Mouse (Mus musculus): ENCODE results near the gene Setx.
"Not testable (repeated sequence)": the region's sequence is repeated elsewhere in the genome, so short reads cannot be mapped to it uniquely, and the experiment has no call there.

Setx gene

GRCm38 (mm10) chr2:29123907-29124569 lies at the start of gene Setx:
Setx (plus strand) TSS chr2:29124181.
- DNase-seq (ENCODE audit: low spot score in 2 of 2) = no peak

- DNase-seq (ENCODE audit: low spot score in 2 of 2) = no peak
Measured at GRCm38 (mm10) chr2:29074676-29075075, 49.3 kb upstream of the Setx start.

- DNase-seq (ENCODE audit: low spot score in 2 of 2) = no peak
Measured at GRCm38 (mm10) chr2:29075331-29076070, 48.5 kb upstream of the Setx start.

GRCm38 (mm10) chr2:29076226-29076625 lies 47.8 kb upstream of the Setx start:
- no peak for DNase-seq (ENCODE audit: low spot score in 2 of 2)

- no peak for DNase-seq (ENCODE audit: low spot score in 2 of 2)
Measured at GRCm38 (mm10) chr2:29081965-29082364, 42.0 kb upstream of the Setx start.

GRCm38 (mm10) chr2:29086026-29086425 lies 38.0 kb upstream of the Setx start:
- DNase-seq (ENCODE audit: low spot score in 2 of 2) = no peak

GRCm38 (mm10) chr2:29089276-29089675 lies 34.7 kb upstream of the Setx start:
- DNase-seq (ENCODE audit: low spot score in 2 of 2) = not testable (repeated sequence)

GRCm38 (mm10) chr2:29095674-29096073 lies 28.3 kb upstream of the Setx start:
- no peak for DNase-seq (ENCODE audit: low spot score in 2 of 2)

- no peak for DNase-seq (ENCODE audit: low spot score in 2 of 2)
Measured at GRCm38 (mm10) chr2:29096751-29097150, 27.2 kb upstream of the Setx start.

- DNase-seq (ENCODE audit: low spot score in 2 of 2) = no peak
Measured at GRCm38 (mm10) chr2:29097465-29097864, 26.5 kb upstream of the Setx start.

- not testable (repeated sequence) for DNase-seq (ENCODE audit: low spot score in 2 of 2)
Measured at GRCm38 (mm10) chr2:29097955-29098354, 26.0 kb upstream of the Setx start.

- no peak for DNase-seq (ENCODE audit: low spot score in 2 of 2)
Measured at GRCm38 (mm10) chr2:29098786-29099185, 25.2 kb upstream of the Setx start.

GRCm38 (mm10) chr2:29099646-29100045 lies 24.3 kb upstream of the Setx start:
- no peak for DNase-seq (ENCODE audit: low spot score in 2 of 2)

GRCm38 (mm10) chr2:29100822-29101534 lies 23.0 kb upstream of the Setx start:
- DNase-seq (ENCODE audit: low spot score in 2 of 2) = no peak

- DNase-seq (ENCODE audit: low spot score in 2 of 2) = not testable (repeated sequence)
Measured at GRCm38 (mm10) chr2:29102416-29103377, 21.3 kb upstream of the Setx start.

GRCm38 (mm10) chr2:29120969-29121368 lies 3.0 kb upstream of the Setx start:
- DNase-seq (ENCODE audit: low spot score in 2 of 2) = no peak

- DNase-seq (ENCODE audit: low spot score in 2 of 2) = no peak
Measured at GRCm38 (mm10) chr2:29122446-29122845, 1.5 kb upstream of the Setx start.

- no peak for DNase-seq (ENCODE audit: low spot score in 2 of 2)
Measured at GRCm38 (mm10) chr2:29124571-29124935, 572 bp downstream of the Setx start.

GRCm38 (mm10) chr2:29124936-29125701 lies 1.1 kb downstream of the Setx start:
- DNase-seq (ENCODE audit: low spot score in 2 of 2) = peak; percentile 98

GRCm38 (mm10) chr2:29130118-29130899 lies 6.3 kb downstream of the Setx start:
- DNase-seq (ENCODE audit: low spot score in 2 of 2) = no peak

All from spleen, postnatal 4 days (tissue).